Mouse (Mus musculus) olfactory bulb, adult 2 months (tissue): ENCODE measurements at regions not wholly inside any gene's neighbourhood (a gene's known extent, or its start where the extent isn't known, plus 50 kb on each side); places are given as distances from the start of the nearest gene placed in this dataset.
A peak's percentile ranks its signal among the peaks of the same experiment; 100 is the strongest.

Source experiments
- H3K27ac ChIP-seq: fragments of 200-500 bp; 2 replicates; pipeline ENCODE4 v1.5.1; 2012; ENCODE audit warnings: low read depth, low read length; ENCODE audit not compliant: insufficient read depth
- H3K4me1 ChIP-seq: fragments of 200-500 bp; 2 replicates; pipeline ENCODE4 v1.6.1; 2012; ENCODE audit warnings: low read length; ENCODE audit not compliant: control insufficient read depth, insufficient read depth
- H3K4me3 ChIP-seq: fragments of 200-500 bp; 2 replicates; pipeline ENCODE4 v1.5.1; 2012; ENCODE audit warnings: mild to moderate bottlenecking, low read depth, low read length, moderate library complexity; ENCODE audit not compliant: insufficient read depth
- CTCF ChIP-seq: fragments of 200-500 bp; IDR thresholded peaks from 2 replicates; pipeline ENCODE4 v1.5.1; 2012; ENCODE audit warnings: low read depth, mild to moderate bottlenecking, low read length, moderate library complexity; ENCODE audit not compliant: insufficient read depth
- POLR2A ChIP-seq: fragments of 200-500 bp; IDR thresholded peaks from 2 replicates; pipeline ENCODE4 v1.6.1; 2012; ENCODE audit warnings: mild to moderate bottlenecking, low read depth, low read length, moderate library complexity; ENCODE audit not compliant: insufficient read depth
- WGBS: fragments of 180-500 bp; shearing (Covaris S2); methylation state at CpG from one replicate; pipeline ENCODE4 v1.1.7; 2018; 5-methylcytosine and 5-hydroxymethylcytosine counted together

DNA sequence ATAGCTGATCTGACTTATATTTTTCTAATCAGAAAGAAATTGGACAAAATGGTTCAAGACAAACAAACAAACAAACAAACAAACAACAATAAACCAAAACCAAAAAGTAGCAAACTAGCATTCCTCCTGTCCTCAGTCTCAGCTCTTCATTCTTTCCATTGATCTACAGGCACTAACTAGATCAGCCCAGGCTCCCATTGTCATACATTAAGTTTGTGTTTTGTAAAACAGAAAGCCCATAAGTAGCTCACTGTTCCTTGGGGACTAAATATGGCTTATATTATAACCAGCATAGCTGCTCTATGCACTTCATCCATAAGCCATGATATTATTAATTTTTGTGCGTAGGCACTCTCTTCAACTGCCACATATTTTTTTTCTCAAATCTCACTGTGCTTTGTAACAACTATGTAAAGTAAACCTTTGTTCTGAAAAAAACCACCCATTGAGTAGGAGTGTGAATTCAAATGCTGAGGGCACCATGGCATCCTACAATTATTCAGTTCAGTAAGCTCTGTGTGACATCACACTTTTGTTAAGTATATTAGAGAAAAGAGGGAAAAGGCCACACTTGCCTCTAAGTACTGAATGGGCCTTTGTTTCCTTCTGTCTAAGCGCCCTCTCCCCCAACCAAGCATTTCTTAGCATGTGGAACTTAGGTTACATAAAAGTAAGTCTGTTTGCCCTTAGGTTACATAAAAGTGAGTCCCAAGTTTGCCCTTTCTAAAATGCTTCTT is 108.7 kb upstream of the Abcb5 start:
- Histone ChIP-seq H3K4me3 (no peak overlapping the region), H3K4me1 (no peaks in the 10 kb centered on the region), H3K27ac (no peak overlapping the region)
- TF ChIP-seq CTCF, result no peak
- no peak for TF ChIP-seq POLR2A
- 20% methylated on average over 2 of the region's 2 CpGs for WGBS

DNA sequence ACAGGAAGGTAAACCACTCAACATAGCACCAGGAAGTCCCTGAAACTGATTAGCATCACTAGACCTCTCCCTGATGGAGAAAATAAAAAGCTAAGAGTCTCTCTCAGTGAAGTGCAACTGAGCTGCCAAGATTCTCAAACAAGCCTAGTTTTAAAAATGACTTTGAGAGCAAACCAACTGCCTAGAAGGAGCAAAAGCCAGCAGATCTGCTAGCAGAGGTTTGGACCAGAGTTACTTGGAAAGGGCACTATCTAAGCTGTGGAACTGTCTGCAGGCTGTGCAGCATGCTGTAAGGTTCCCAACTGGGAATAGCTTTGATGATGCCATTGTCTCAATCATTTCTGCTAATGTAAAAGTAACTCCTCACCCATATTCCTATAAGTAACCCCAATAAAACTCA is 107.9 kb upstream of the Abcb5 start:
- TF ChIP-seq CTCF (no peak), POLR2A (no peak)
- Histone ChIP-seq H3K4me1 (no peaks in the 10 kb centered on the region), H3K27ac (peak overlapping the region; percentile 44), H3K4me3 (no peak overlapping the region)

DNA sequence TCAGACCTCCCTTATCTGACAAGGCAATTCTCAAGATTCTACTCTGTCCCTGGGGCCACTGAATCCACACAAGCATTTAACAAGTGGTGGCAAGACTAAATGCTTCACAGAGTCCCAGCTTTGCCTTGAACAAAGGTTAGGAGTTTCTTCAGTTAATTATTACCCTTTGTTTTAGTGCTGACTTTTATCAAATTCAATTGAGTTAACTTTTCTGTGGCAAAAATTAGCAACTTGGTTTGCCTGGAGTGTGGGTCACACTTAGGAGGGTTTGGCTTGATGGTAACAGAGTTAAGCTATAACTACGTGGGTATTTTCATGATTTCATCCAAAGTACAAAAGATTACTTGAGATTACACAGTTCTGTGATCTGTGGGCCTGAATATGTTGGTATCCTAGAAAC is 104.7 kb upstream of the Abcb5 start:
- Histone ChIP-seq H3K4me3 (no peak overlapping the region), H3K27ac (no peak overlapping the region), H3K4me1 (no peaks in the 10 kb centered on the region)
- no peak for TF ChIP-seq CTCF
- TF ChIP-seq POLR2A, result no peak
- 56% methylated on average over 1 of the region's 1 CpGs for WGBS

DNA sequence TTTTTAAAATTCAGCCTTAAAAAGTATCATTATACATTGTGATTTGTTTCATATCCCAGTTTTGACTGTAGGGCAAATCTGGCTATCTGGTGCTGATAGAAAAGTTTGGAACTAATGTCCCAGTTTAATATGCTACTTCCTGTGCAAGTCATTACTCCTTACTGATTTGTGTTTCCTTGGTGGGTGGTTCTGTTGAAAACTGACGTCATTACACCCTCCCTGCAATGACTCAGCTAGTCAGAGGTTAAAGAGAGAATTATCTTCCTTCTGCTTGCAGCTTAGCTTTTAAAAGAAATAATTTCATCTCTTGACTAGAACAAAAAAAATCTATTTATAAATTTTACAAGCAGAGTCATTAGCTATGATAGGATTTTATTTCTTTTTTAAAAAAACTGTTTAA is 104.2 kb upstream of the Abcb5 start:
- Histone ChIP-seq H3K27ac (no peak overlapping the region), H3K4me3 (no peak overlapping the region), H3K4me1 (no peaks in the 10 kb centered on the region)
- WGBS, result 17% methylated on average over 1 of the region's 1 CpGs
- no peak for TF ChIP-seq POLR2A
- TF ChIP-seq CTCF, result no peak

DNA sequence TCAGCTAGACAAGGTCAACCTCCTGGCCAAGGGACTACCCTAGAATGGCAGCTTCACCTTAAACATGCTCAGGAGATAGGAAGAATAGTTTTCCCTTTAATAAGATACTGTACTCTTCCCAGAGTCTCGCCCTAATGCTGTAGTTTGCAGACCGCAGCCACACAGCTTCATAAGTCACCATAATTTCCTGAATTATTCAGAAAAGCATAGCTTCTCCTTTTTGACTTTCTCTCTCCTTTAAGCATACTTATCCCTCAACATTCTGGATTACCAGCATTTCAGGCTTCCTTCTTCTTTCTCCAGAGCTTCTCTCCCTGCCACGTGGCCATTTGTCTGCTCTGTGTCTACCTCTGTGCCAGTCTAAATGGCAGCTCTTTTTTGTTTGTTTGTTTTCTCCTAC is 103.5 kb upstream of the Abcb5 start:
- WGBS, result 77% methylated on average over 3 of the region's 3 CpGs

DNA sequence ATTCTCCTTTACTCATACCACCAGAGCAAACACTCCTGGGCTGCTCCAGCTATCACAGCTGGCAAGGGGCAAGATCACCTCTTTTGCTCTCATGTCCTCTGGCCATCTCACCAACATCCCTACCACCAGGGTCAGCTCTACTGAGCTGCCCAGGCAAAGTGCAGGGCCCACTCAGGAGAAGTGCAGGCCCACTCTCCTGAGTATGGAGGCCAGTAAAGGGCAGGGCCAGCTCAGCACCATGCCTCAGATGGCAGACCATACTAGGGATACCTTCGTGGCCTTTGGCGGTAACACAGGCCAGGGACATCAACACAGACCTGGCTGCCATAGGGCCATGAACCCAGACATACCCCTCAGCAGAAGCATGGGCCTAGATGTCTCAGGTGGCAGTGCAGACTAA is 101.9 kb upstream of the Abcb5 start:
- TF ChIP-seq CTCF, result no peak
- TF ChIP-seq POLR2A, result no peak
- Histone ChIP-seq H3K27ac (no peak overlapping the region), H3K4me3 (no peak overlapping the region), H3K4me1 (no peaks in the 10 kb centered on the region)
- 95% methylated on average over 2 of the region's 2 CpGs for WGBS

More for the DNA sequence above, 103.5 kb upstream of the Abcb5 start:
- Histone ChIP-seq H3K4me1 (no peaks in the 10 kb centered on the region), H3K4me3 (no peak overlapping the region), H3K27ac (no peak overlapping the region)
- TF ChIP-seq POLR2A, result no peak
- no peak for TF ChIP-seq CTCF

DNA sequence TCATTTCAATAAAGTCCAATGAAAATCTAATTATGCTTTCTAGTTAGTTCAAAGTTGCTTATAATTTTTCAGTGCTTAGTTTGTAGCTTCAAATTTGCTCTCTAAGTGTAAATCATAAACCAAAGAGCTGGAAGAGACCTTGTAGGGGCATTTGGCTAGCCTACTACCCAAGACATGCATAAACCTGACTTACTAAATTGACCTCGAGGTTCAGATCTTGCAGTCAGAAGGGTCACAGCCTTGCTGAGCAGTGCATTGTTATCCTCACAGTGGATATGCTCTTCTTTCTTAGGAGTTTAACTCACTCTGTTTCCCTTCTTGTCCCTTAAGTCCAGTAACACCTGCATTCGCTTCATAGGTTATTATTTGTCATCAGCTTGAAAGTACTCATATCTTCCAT is 96.7 kb upstream of the Abcb5 start:
- WGBS, result 77% methylated on average over 2 of the region's 2 CpGs

DNA sequence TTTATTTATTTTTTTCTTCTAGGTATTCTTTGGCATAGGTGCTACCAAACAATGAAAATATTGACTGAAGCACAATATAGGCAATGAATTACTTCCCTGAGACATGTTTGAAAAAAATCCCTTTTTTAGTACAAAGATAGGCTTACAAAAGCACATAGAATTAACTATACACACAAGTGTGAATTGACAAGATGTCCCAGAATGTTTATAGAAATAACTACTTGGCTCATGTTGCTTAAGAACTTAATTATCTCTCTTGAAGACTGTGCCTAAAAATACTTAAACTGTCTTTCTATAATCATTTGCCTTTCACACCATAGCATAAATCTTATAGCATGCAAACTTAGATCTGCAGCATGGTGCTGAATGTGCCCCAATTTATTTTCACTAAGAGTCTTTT is 96.3 kb upstream of the Abcb5 start:
- no peak overlapping the region for H3K27ac ChIP-seq
- H3K4me1 ChIP-seq, result no peaks in the 10 kb centered on the region
- TF ChIP-seq POLR2A (no peak), CTCF (no peak)

More for the DNA sequence above, 96.7 kb upstream of the Abcb5 start:
- H3K4me1 ChIP-seq, result no peaks in the 10 kb centered on the region
- no peak overlapping the region for H3K4me3 ChIP-seq
- TF ChIP-seq CTCF, result no peak
- no peak overlapping the region for H3K27ac ChIP-seq

DNA sequence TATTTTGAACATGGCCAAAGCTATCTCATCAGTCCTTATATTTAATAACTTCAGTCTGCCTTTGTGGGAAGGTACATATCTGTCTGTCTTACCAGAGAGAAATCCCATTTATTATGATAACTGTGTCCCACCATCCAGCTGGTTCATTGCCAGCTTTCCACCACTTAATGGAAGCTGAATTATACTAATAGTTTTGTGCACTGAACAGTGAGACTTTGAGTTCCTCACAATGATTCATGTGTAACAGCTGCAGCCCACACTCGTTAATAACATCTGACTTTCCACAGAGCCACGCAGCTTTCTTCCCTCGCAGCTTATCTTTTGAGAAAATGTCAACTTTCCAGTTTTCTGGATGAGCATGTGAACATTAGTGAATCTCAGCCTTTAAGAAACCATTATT is 88.3 kb upstream of the Abcb5 start:
- Histone ChIP-seq H3K4me1 (no peaks in the 10 kb centered on the region), H3K27ac (no peak overlapping the region), H3K4me3 (no peak overlapping the region)
- TF ChIP-seq POLR2A (no peak), CTCF (no peak)
- 7% methylated on average over 3 of the region's 3 CpGs for WGBS

More for the DNA sequence above, 96.3 kb upstream of the Abcb5 start:
- no peak overlapping the region for H3K4me3 ChIP-seq
